In genomic region chr9:59616622-59617306, GRCm38 (mm10) we compare ENCODE assay signal across 8 mouse cellular contexts. TPM values are rescaled to one million over a fixed set of nuclear protein-coding genes. Genes with fewer than 3 reads are reported as not detected.
DNase-seq lines count a peak whose midpoint lies in the region; ATAC-seq and TF ChIP-seq lines count a peak whose summit lies in the region.

TSS of gene Parp6 (plus strand) at chr9:59617284.

- peak; percentile 99 for DNase-seq in CH12.LX (ENCODE audit: extremely low read depth)
- DNase-seq in c-Kit-positive CD71-positive TER-119-negative erythroid progenitor cells, embryonic 14.5 days (ENCODE audit: low read depth) = peak; percentile 98
- DNase-seq in forebrain, embryonic 11.5 days (ENCODE audit: low spot score) = peak; percentile 99
- peak; percentile 100 for DNase-seq in kidney, postnatal 36 days
- peak; percentile 97 for DNase-seq in telencephalon, adult 2 months (ENCODE audit: low read depth, low spot score)

- no peaks in the 10 kb centered on the region for H3K79me2 ChIP-seq in CH12.LX (replicated peaks; ENCODE audit: control insufficient read depth, extremely low read depth, insufficient read depth, poor library complexity, severe bottlenecking)

- TF ChIP-seq RAD21 in CH12.LX (IDR thresholded peaks at IDR 0.05; ENCODE audit: low read depth, low read length) = no peak

- H3K9ac ChIP-seq in CH12.LX (ENCODE audit: insufficient read depth, low read depth) = peak within 1 kb of the TSS; percentile 77
- H3K9ac ChIP-seq in forebrain, embryonic 11.5 days (ENCODE audit: low read length) = peak within 1 kb of the TSS; percentile 93
- H3K9ac ChIP-seq in heart, embryonic 16.5 days (ENCODE audit: low read length) = peak within 1 kb of the TSS; percentile 91
- peak within 1 kb of the TSS; percentile 81 for H3K9ac ChIP-seq in liver, embryonic 15.5 days
- H3K9ac ChIP-seq in neural tube, embryonic 12.5 days = peak within 1 kb of the TSS; percentile 70

- 2% methylated on average over 36 of the region's 36 CpGs for WGBS in forebrain, embryonic 11.5 days
- WGBS in heart, embryonic 16.5 days = 1% methylated on average over 36 of the region's 36 CpGs
- under 1% methylated on average over 36 of the region's 36 CpGs for WGBS in liver, embryonic 15.5 days (ENCODE audit: insufficient replicate concordance)
- 2% methylated on average over 36 of the region's 36 CpGs for WGBS in neural tube, embryonic 12.5 days

- peaks cover 0 to 5% of the 10 kb centered on the region in 2 experiments; a peak in 2 of 4 replicates for H3K4me1 ChIP-seq in CH12.LX (ENCODE audit: control insufficient read depth in 1 of 2, insufficient read depth in 2 of 2)
- no peaks in the 10 kb centered on the region for H3K4me1 ChIP-seq in forebrain, embryonic 11.5 days (replicated peaks; ENCODE audit: control insufficient read depth, insufficient read depth, low read length)
- peaks cover 15% of the 10 kb centered on the region for H3K4me1 ChIP-seq in heart, embryonic 16.5 days (ENCODE audit: control insufficient read depth, insufficient read depth, low read length)
- H3K4me1 ChIP-seq in liver, embryonic 15.5 days (replicated peaks) = peaks cover 19% of the 10 kb centered on the region
- peaks cover 13% of the 10 kb centered on the region for H3K4me1 ChIP-seq in neural tube, embryonic 12.5 days

- dilution Hi-C loops in CH12.LX (cut with MboI; ENCODE audit: extremely low pct_ligation_motif_present, extremely low pct_unique_long_range_greater_than_20kb, low sequenced_read_pairs) = no loop called here

- H3K9me3 ChIP-seq in CH12.LX (replicated peaks; ENCODE audit: low read length) = no peaks in the 10 kb centered on the region
- no peaks in the 10 kb centered on the region for H3K9me3 ChIP-seq in forebrain, embryonic 11.5 days (ENCODE audit: control insufficient read depth, low read length)
- H3K9me3 ChIP-seq in heart, embryonic 16.5 days (replicated peaks; ENCODE audit: control insufficient read depth, low read length) = no peaks in the 10 kb centered on the region
- no peaks in the 10 kb centered on the region for H3K9me3 ChIP-seq in liver, embryonic 15.5 days (replicated peaks)
- H3K9me3 ChIP-seq in neural tube, embryonic 12.5 days = no peaks in the 10 kb centered on the region

- H3K36me3 ChIP-seq in CH12.LX (replicated peaks in 1 of 2; ENCODE audit: control insufficient read depth in 1 of 2, insufficient read depth in 1 of 2, low read length in 1 of 2) = no peaks in the 10 kb centered on the region
- no peaks in the 10 kb centered on the region for H3K36me3 ChIP-seq in forebrain, embryonic 11.5 days (ENCODE audit: control insufficient read depth, insufficient read depth, low read length)
- no peaks in the 10 kb centered on the region for H3K36me3 ChIP-seq in heart, embryonic 16.5 days (ENCODE audit: control insufficient read depth, insufficient read depth)
- H3K36me3 ChIP-seq in liver, embryonic 15.5 days (replicated peaks) = no peaks in the 10 kb centered on the region
- no peaks in the 10 kb centered on the region for H3K36me3 ChIP-seq in neural tube, embryonic 12.5 days

- no peak within 1 kb of the TSS for H3K27ac ChIP-seq in CH12.LX (ENCODE audit: insufficient read depth, low read depth)
- peak within 1 kb of the TSS; percentile 84 for H3K27ac ChIP-seq in forebrain, embryonic 11.5 days (ENCODE audit: low read depth, low read length)
- H3K27ac ChIP-seq in heart, embryonic 16.5 days (ENCODE audit: low read length) = peak within 1 kb of the TSS; percentile 92
- H3K27ac ChIP-seq in liver, embryonic 15.5 days (replicated peaks) = peak within 1 kb of the TSS; percentile 64
- peak within 1 kb of the TSS; percentile 57 for H3K27ac ChIP-seq in neural tube, embryonic 12.5 days

- peak within 1 kb of the TSS; percentile 90 for H3K4me2 ChIP-seq in CH12.LX (ENCODE audit: insufficient read depth, low read depth, poor library complexity, severe bottlenecking)
- H3K4me2 ChIP-seq in forebrain, embryonic 11.5 days (ENCODE audit: low read depth, low read length, severe bottlenecking) = peak within 1 kb of the TSS; percentile 51
- peak within 1 kb of the TSS; percentile 82 for H3K4me2 ChIP-seq in heart, embryonic 16.5 days (ENCODE audit: low read depth, low read length)
- H3K4me2 ChIP-seq in liver, embryonic 15.5 days = peak within 1 kb of the TSS; percentile 98
- H3K4me2 ChIP-seq in neural tube, embryonic 12.5 days (replicated peaks) = peak within 1 kb of the TSS; percentile 68

- peak; percentile 99 for ATAC-seq in forebrain, embryonic 11.5 days (replicated peaks; ENCODE audit: low FRiP score)
- peak; percentile 100 for ATAC-seq in heart, embryonic 16.5 days (replicated peaks; ENCODE audit: extremely low read depth, insufficient read depth, low FRiP score)
- ATAC-seq in liver, embryonic 15.5 days (ENCODE audit: insufficient read depth) = peak; percentile 100
- peak; percentile 96 for ATAC-seq in neural tube, embryonic 12.5 days (ENCODE audit: low FRiP score, low read depth)

- TF ChIP-seq EP300 in CH12.LX (IDR thresholded peaks at IDR 0.05; ENCODE audit: low read length) = no peak

- H3K27me3 ChIP-seq in CH12.LX (replicated peaks) = peaks cover 2% of the 10 kb centered on the region
- no peaks in the 10 kb centered on the region for H3K27me3 ChIP-seq in forebrain, embryonic 11.5 days (ENCODE audit: control insufficient read depth, insufficient read depth, low read length)
- H3K27me3 ChIP-seq in heart, embryonic 16.5 days (ENCODE audit: control insufficient read depth, insufficient read depth, low read length) = no peaks in the 10 kb centered on the region
- H3K27me3 ChIP-seq in liver, embryonic 15.5 days = peaks cover 22% of the 10 kb centered on the region
- H3K27me3 ChIP-seq in neural tube, embryonic 12.5 days (replicated peaks) = no peaks in the 10 kb centered on the region

- in situ Hi-C loops in CH12.LX (cut with MboI; ENCODE audit: low pct_ligation_motif_present, low pct_unique_long_range_greater_than_20kb, low sequenced_read_pairs) = no loop called here

- no peak for TF ChIP-seq CTCF in CH12.LX (conservative IDR thresholded peaks at IDR 0.05 in 1 of 2, IDR thresholded peaks at IDR 0.05 in 1 of 2; ENCODE audit: low read depth in 2 of 2, low read length in 2 of 2)

- TF ChIP-seq POLR2A in CH12.LX (IDR thresholded peaks at IDR 0.05; ENCODE audit: low read depth, low read length) = peak; percentile 96

- H3K4me3 ChIP-seq in CH12.LX (replicated peaks in 1 of 3; ENCODE audit: low read depth in 2 of 3, low read length in 2 of 3, poor library complexity in 1 of 3) = peak within 1 kb of the TSS; percentile 76 to 91 (median 82)
- H3K4me3 ChIP-seq in forebrain, embryonic 11.5 days (ENCODE audit: low read depth, low read length) = peak within 1 kb of the TSS; percentile 87
- peak within 1 kb of the TSS; percentile 83 for H3K4me3 ChIP-seq in heart, embryonic 16.5 days (ENCODE audit: low read length)
- peak within 1 kb of the TSS; percentile 78 for H3K4me3 ChIP-seq in liver, embryonic 15.5 days (replicated peaks)
- H3K4me3 ChIP-seq in neural tube, embryonic 12.5 days = peak within 1 kb of the TSS; percentile 61

TF ChIP-seq in CH12.LX, 34 proteins besides CTCF, POLR2A, EP300 and RAD21 (continues in another document):
- TF ChIP-seq MAZ (IDR thresholded peaks at IDR 0.05; ENCODE audit: low read depth, low read length) = no peak
- TF ChIP-seq CHD2 (IDR thresholded peaks at IDR 0.05; ENCODE audit: low read length) = no peak
- TF ChIP-seq ZMIZ1 (IDR thresholded peaks at IDR 0.05; ENCODE audit: low read depth, low read length) = peak; percentile 85; the same call in 1 of the 2 replicates
- peak; percentile 94 for TF ChIP-seq USF1 (IDR thresholded peaks at IDR 0.05; ENCODE audit: low read depth, low read length)
- TF ChIP-seq ETS1 (conservative IDR thresholded peaks at IDR 0.05; ENCODE audit: low read depth, low read length) = no peak
- no peak for TF ChIP-seq SMC3 (IDR thresholded peaks at IDR 0.05; ENCODE audit: low read depth, low read length)
- TF ChIP-seq IRF4 (IDR thresholded peaks at IDR 0.05; ENCODE audit: low read depth, low read length) = no peak
- peak; percentile 85 for TF ChIP-seq USF2 (conservative IDR thresholded peaks at IDR 0.05; ENCODE audit: low read depth, low read length)
- TF ChIP-seq ELF1 (IDR thresholded peaks at IDR 0.05; ENCODE audit: low read depth, low read length) = peak; percentile 78
- no peak; the same call in 1 of the 2 replicates for TF ChIP-seq MXI1 (IDR thresholded peaks at IDR 0.05; ENCODE audit: low read depth, low read length)
- no peak for TF ChIP-seq ZKSCAN1 (IDR thresholded peaks at IDR 0.05; ENCODE audit: borderline replicate concordance, low read depth, low read length)
- peak; percentile 84 for TF ChIP-seq TCF12 (IDR thresholded peaks at IDR 0.05; ENCODE audit: low read depth, low read length)
- no peak for TF ChIP-seq ZC3H11A (IDR thresholded peaks at IDR 0.05; ENCODE audit: low read depth, low read length)
- TF ChIP-seq SIN3A (IDR thresholded peaks at IDR 0.05; ENCODE audit: low read length) = peak; percentile 41; the same call in 1 of the 2 replicates
- no peak for TF ChIP-seq JUN (IDR thresholded peaks at IDR 0.05; ENCODE audit: insufficient read depth, low read depth, low read length)
- TF ChIP-seq E2F4 (IDR thresholded peaks at IDR 0.05; ENCODE audit: insufficient replicate concordance, low read depth, low read length) = no peak
- no peak for TF ChIP-seq MEF2A (IDR thresholded peaks at IDR 0.05; ENCODE audit: borderline replicate concordance, low read depth, low read length)
- no peak for TF ChIP-seq JUND (conservative IDR thresholded peaks at IDR 0.05; ENCODE audit: low read depth, low read length)
- no peak for TF ChIP-seq GABPA (IDR thresholded peaks at IDR 0.05; ENCODE audit: insufficient replicate concordance, low read depth, low read length)
- no peak for TF ChIP-seq PAX5 (IDR thresholded peaks at IDR 0.05; ENCODE audit: low read length)
- peak; percentile 70 for TF ChIP-seq HCFC1 (IDR thresholded peaks at IDR 0.05; ENCODE audit: low read depth, low read length)
- TF ChIP-seq NRF1 (IDR thresholded peaks at IDR 0.05; ENCODE audit: low read depth, low read length) = peak; percentile 96
- TF ChIP-seq CHD1 (IDR thresholded peaks at IDR 0.05; ENCODE audit: low read depth, low read length) = no peak
- peak; percentile 93 for TF ChIP-seq NELFE (IDR thresholded peaks at IDR 0.05; ENCODE audit: low read depth, low read length)
- peak; percentile 69; the same call in 1 of the 2 replicates for TF ChIP-seq MYC (IDR thresholded peaks at IDR 0.05; ENCODE audit: low read depth, low read length)

RNA-seq across cellular contexts. Expression of gene Parp6, which starts in this region (rescaled TPM):
- 3.6 and 4.4 TPM in 2 replicates for total RNA-seq in CH12.LX (2012; rRNA removed)
- total RNA-seq in CH12.LX (2014; rRNA removed) = 5.6 and 5.7 TPM in 2 replicates
- 4.6 and 5.5 TPM in 2 replicates for polyA plus RNA-seq in CH12.LX (2012; ENCODE audit: insufficient read length, low read depth)
- polyA plus RNA-seq in forebrain, embryonic 11.5 days (2014; fragmentation: Nextera tagmentation; extraction: Ambion mirVana) = 77.3 and 85.4 TPM in 2 replicates
- 21.1 and 24.1 TPM in 2 replicates for polyA plus RNA-seq in heart, embryonic 16.5 days (2015; fragmentation: Nextera tagmentation; extraction: Ambion mirVana)
- polyA plus RNA-seq in liver, embryonic 15.5 days (2015; fragmentation: Nextera tagmentation; extraction: Ambion mirVana) = 3.7 and 4.0 TPM in 2 replicates
- polyA plus RNA-seq in neural tube, embryonic 12.5 days (2016; fragmentation: Nextera tagmentation; extraction: Ambion mirVana) = 140 and 153 TPM in 2 replicates
